Mouse (Mus musculus): ENCODE data around the gene Nrsn2. TPM values are rescaled to one million over a fixed set of nuclear protein-coding genes. Genes with fewer than 3 reads are reported as not detected.

The Nrsn2 gene
- polyA plus RNA-seq, 1 experiment from 2014 or later: 2.2 TPM

DNA sequence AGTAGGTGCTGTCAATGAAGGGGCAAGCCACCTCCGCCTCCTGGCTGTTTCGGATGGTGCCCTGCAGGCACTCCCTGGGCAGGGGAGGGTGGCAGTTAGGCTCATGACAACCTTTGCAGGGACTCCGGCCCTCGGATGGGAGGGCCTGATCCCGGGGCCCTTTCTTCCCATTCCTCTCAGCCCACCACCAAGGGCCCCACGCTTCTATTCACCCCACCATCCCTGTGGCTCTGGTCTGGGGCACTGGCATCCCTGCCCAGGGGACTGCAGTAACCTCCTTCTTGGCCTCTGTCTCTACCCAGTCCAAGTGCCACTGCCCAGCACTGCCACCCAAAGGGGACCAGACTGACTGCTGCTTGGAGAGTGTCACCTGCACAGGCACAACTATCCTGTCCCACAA, 54.2 kb downstream of the Nrsn2 start:
- no peak for ATAC-seq (ENCODE audit: insufficient number of reproducible peaks, low FRiP score, low TSS enrichment, low read depth)
- 95% methylated on average over 6 of the region's 6 CpGs for WGBS
- no peak overlapping the region for H3K9ac ChIP-seq (ENCODE audit: low read length)
- H3K36me3 ChIP-seq (ENCODE audit: control insufficient read depth, insufficient read depth, low read length): peaks cover 25% of the 10 kb centered on the region
- no peak overlapping the region for H3K4me2 ChIP-seq (ENCODE audit: low read depth, severe bottlenecking)
- no peaks in the 10 kb centered on the region for H3K27me3 ChIP-seq (ENCODE audit: control insufficient read depth, insufficient read depth, low read length)
- no peaks in the 10 kb centered on the region for H3K4me1 ChIP-seq (ENCODE audit: control insufficient read depth, insufficient read depth, low read length)
- DNase-seq (ENCODE audit: low spot score): no peak
- H3K27ac ChIP-seq (replicated peaks; ENCODE audit: low read depth, low read length): no peak overlapping the region
- no peak overlapping the region for H3K4me3 ChIP-seq (ENCODE audit: low read depth, low read length)
- no peaks in the 10 kb centered on the region for H3K9me3 ChIP-seq (ENCODE audit: control insufficient read depth, low read length)

GRCm38 (mm10) chr2:152321558-152321957, 54.9 kb downstream of the Nrsn2 start:
- 85% methylated on average over 5 of the region's 5 CpGs for WGBS
- no peak overlapping the region for H3K4me2 ChIP-seq (ENCODE audit: low read depth, severe bottlenecking)
- H3K4me3 ChIP-seq (ENCODE audit: low read depth, low read length): no peak overlapping the region
- H3K9me3 ChIP-seq (ENCODE audit: control insufficient read depth, low read length): no peaks in the 10 kb centered on the region
- H3K27me3 ChIP-seq (ENCODE audit: control insufficient read depth, insufficient read depth, low read length): no peaks in the 10 kb centered on the region
- H3K36me3 ChIP-seq (ENCODE audit: control insufficient read depth, insufficient read depth, low read length): peaks cover 25% of the 10 kb centered on the region
- H3K4me1 ChIP-seq (ENCODE audit: control insufficient read depth, insufficient read depth, low read length): no peaks in the 10 kb centered on the region
- H3K27ac ChIP-seq (replicated peaks; ENCODE audit: low read depth, low read length): no peak overlapping the region
- DNase-seq (ENCODE audit: low spot score) (no peak), ATAC-seq (ENCODE audit: insufficient number of reproducible peaks, low FRiP score, low TSS enrichment, low read depth) (no peak)
- H3K9ac ChIP-seq (ENCODE audit: low read length): no peak overlapping the region

Other genes starting within 250 kb of the Nrsn2 start
- gene Tcf15, start 233.1 kb downstream of the Nrsn2 start, polyA plus RNA-seq (2014; fragmentation: Nextera tagmentation; extraction: Ambion mirVana): 20.2 and 25.2 TPM in 2 replicates
- gene Csnk2a1, start 149.8 kb downstream of the Nrsn2 start, polyA plus RNA-seq (2014; fragmentation: Nextera tagmentation; extraction: Ambion mirVana): 65.9 and 86.5 TPM in 2 replicates
- 30.5 and 35.4 TPM in 2 replicates for gene Tbc1d20, start 82.8 kb downstream of the Nrsn2 start, polyA plus RNA-seq (2014; fragmentation: Nextera tagmentation; extraction: Ambion mirVana)
- gene Rbck1, start 44.0 kb downstream of the Nrsn2 start, polyA plus RNA-seq (2014; fragmentation: Nextera tagmentation; extraction: Ambion mirVana): 66.6 and 67.4 TPM in 2 replicates
- gene Trib3, start 32.6 kb downstream of the Nrsn2 start, polyA plus RNA-seq (2014; fragmentation: Nextera tagmentation; extraction: Ambion mirVana): 1.4 and 1.8 TPM in 2 replicates
- 21.1 and 21.8 TPM in 2 replicates for gene Sox12, start 21.4 kb upstream of the Nrsn2 start, polyA plus RNA-seq (2014; fragmentation: Nextera tagmentation; extraction: Ambion mirVana)
- gene Zcchc3, start 38.4 kb upstream of the Nrsn2 start, polyA plus RNA-seq (2014; fragmentation: Nextera tagmentation; extraction: Ambion mirVana): 69.4 and 75.8 TPM in 2 replicates
- 0.15 and 0.54 TPM in 2 replicates for gene 6820408C15Rik, start 38.9 kb upstream of the Nrsn2 start, polyA plus RNA-seq (2014; fragmentation: Nextera tagmentation; extraction: Ambion mirVana)
- gene Defb23, start 88.0 kb upstream of the Nrsn2 start, polyA plus RNA-seq (2014; fragmentation: Nextera tagmentation; extraction: Ambion mirVana): not detected in 2 replicates
- not detected in 2 replicates for gene Defb20, start 100.4 kb upstream of the Nrsn2 start, polyA plus RNA-seq (2014; fragmentation: Nextera tagmentation; extraction: Ambion mirVana)
- not detected in 2 replicates for gene Defb22, start 113.5 kb upstream of the Nrsn2 start, polyA plus RNA-seq (2014; fragmentation: Nextera tagmentation; extraction: Ambion mirVana)
- not detected in 2 replicates for gene Defb26, start 135.1 kb upstream of the Nrsn2 start, polyA plus RNA-seq (2014; fragmentation: Nextera tagmentation; extraction: Ambion mirVana)
- not detected in 2 replicates for gene Defb28, start 141.6 kb upstream of the Nrsn2 start, polyA plus RNA-seq (2014; fragmentation: Nextera tagmentation; extraction: Ambion mirVana)
- not detected in 2 replicates for gene Defb29, start 163.5 kb upstream of the Nrsn2 start, polyA plus RNA-seq (2014; fragmentation: Nextera tagmentation; extraction: Ambion mirVana)
- not detected in 2 replicates for gene Gm17416, start 192.7 kb upstream of the Nrsn2 start, polyA plus RNA-seq (2014; fragmentation: Nextera tagmentation; extraction: Ambion mirVana)
- not detected in 2 replicates for gene Defb21, start 196.1 kb upstream of the Nrsn2 start, polyA plus RNA-seq (2014; fragmentation: Nextera tagmentation; extraction: Ambion mirVana)
- not detected in 2 replicates for gene Defb19, start 203.7 kb upstream of the Nrsn2 start, polyA plus RNA-seq (2014; fragmentation: Nextera tagmentation; extraction: Ambion mirVana)
- not detected in 2 replicates for gene Defb45, start 222.8 kb upstream of the Nrsn2 start, polyA plus RNA-seq (2014; fragmentation: Nextera tagmentation; extraction: Ambion mirVana)
- gene Defb36, start 227.7 kb upstream of the Nrsn2 start, polyA plus RNA-seq (2014; fragmentation: Nextera tagmentation; extraction: Ambion mirVana): not detected in 2 replicates
- 0.89 TPM in 1 of 2 replicates, not detected in the other for gene Defb25, start 246.4 kb upstream of the Nrsn2 start, polyA plus RNA-seq (2014; fragmentation: Nextera tagmentation; extraction: Ambion mirVana)